Mouse (Mus musculus) olfactory bulb, adult 2 months (tissue): ENCODE measurements around the gene S100a6.

Experiments used
- CTCF ChIP-seq: fragments of 200-500 bp; IDR thresholded peaks from 2 replicates; pipeline ENCODE4 v1.5.1; 2012; ENCODE audit warnings: low read depth, mild to moderate bottlenecking, low read length, moderate library complexity; ENCODE audit not compliant: insufficient read depth
- POLR2A ChIP-seq: fragments of 200-500 bp; IDR thresholded peaks from 2 replicates; pipeline ENCODE4 v1.6.1; 2012; ENCODE audit warnings: mild to moderate bottlenecking, low read depth, low read length, moderate library complexity; ENCODE audit not compliant: insufficient read depth

- TF ChIP-seq CTCF (no peak), POLR2A (no peak)
These were observed 12.1 kb upstream of the S100a6 start for GRCm38 (mm10) chr3:90600458-90601195.
